Mouse (Mus musculus) left cerebral cortex, postnatal 14 days (tissue): ENCODE results near the gene Leo1. TPM values are rescaled to one million over a fixed set of nuclear protein-coding genes. Genes with fewer than 3 reads are reported as not detected.
"Not testable (repeated sequence)": the region's sequence is repeated elsewhere in the genome, so short reads cannot be mapped to it uniquely, and the experiment has no call there.

Experiments used
- DNase-seq, 2 experiments: peaks; one replicate each; pipeline ENCODE4 v3.0.0; 2021 to 2022; ENCODE audit warnings: low spot score in 2 of 2, mixed read lengths in 1 of 2
- intact Hi-C: fragments of 180-260 bp; cut with DNase I; formaldehyde crosslinking; loops from one replicate; pipeline ENCODE4 v1.15.1; 2025
- total RNA-seq, 2 experiments: library from RNA; stranded (reverse); gene quantifications; 2 replicates each; pipeline ENCODE4 v1.2.3; 2021

Leo1 gene
- total RNA-seq, 2 experiments from 2014 or later: 27.9 to 29.4 TPM

DNA sequence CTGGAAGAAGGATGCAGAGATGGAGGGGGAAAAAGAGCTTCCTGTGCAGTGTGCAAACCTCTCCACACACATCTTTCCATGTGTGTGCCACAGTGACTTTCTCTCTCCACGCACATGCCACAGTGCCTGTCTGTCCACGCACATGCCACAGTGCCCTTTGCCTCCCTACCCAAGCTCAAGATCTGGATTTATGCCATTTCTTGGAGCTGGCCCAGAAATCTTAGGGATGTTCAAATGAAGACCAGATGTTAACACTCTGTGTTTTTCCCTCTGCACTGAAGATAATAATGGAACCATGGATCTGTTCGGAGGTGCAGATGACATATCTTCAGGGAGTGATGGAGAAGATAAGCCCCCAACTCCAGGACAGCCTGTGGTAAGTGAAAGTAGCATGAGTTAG, 6.7 kb downstream of the Leo1 start:
- intact Hi-C loops: no loop called here
- no peak for DNase-seq

DNA sequence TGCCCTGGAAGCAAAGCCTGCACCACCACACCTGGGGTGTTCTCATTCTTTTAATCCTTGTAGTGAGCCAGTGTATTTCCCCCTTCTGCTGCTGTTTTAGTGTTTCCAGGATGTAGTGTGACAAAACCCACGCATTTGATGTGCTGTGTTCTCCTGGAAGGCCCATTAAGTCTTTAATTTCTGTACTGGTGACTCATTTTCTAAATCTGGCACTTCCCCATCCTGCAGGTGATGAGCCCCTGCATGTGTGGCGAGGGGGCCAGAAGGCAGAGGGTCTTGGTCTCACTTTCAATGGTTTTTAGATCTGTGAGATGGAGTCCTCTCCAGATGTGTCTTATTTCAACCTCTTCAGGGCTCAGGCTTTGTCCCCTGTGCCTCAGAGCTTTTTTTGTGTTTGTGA, 12.7 kb downstream of the Leo1 start:
- intact Hi-C loops: no loop called here
- DNase-seq: no peak

DNA sequence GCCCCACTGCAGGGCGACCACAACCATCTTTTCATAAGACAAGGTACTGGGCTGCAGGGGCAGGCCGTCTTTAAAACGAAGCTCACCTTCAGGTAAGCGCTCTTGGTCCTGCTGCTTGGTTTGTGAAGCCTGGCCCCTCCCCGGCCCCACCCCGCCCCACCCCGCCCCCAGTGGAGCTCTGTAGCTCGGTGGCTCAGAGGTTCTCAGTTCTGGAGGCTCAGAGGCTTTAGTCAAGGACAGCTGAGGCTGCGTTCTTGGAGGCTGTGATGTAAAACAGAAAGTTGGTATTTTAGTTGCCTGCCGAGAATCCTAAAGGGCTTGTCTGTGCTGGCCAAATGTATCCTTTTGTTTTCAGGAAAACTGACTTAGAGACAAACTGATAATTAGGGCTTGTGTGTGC, 14.4 kb downstream of the Leo1 start:
- intact Hi-C loops: no loop called here
- DNase-seq: no peak

- intact Hi-C loops: loop anchor here (10.0 kb wide), 1 partner anchor 122 kb away; no protein-coding TSS in a partner anchor
These were observed 21.8 kb downstream of the Leo1 start for GRCm38 (mm10) chr9:75463050-75463660.

DNA sequence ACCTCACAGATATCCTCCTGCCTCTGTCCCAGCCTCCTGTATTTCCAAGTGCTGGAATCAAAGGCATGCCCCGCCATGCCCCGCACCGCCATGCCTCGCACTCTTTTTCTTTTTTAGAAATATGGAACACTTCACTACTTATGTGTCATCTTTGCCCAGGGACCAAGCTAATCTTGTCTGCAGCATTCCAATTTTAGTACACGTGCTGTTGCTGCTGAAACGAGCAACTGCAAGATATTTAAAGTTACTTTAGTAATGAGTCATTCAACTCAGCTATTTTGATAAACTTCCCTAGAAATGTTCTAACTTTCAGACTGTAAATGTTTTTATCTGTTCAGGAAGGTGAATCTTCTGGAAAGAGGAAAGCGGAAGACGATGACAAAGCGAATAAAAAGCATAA, 24.5 kb downstream of the Leo1 start:
- intact Hi-C loops: loop anchor here (5.0 to 10.0 kb wide), 2 partner anchors 36 to 119 kb away; no protein-coding TSS in a partner anchor
- DNase-seq: peak; percentile 42 to 61

More at GRCm38 (mm10) chr9:75463050-75463660, 21.8 kb downstream of the Leo1 start:
- DNase-seq: peak in 1 of 2 experiments; percentile 28

GRCm38 (mm10) chr9:75466641-75467040, 25.3 kb downstream of the Leo1 start:
- DNase-seq: no peak
- intact Hi-C loops: loop anchor here (5.0 to 10.0 kb wide), 2 partner anchors 36 to 118 kb away; no protein-coding TSS in a partner anchor

DNA sequence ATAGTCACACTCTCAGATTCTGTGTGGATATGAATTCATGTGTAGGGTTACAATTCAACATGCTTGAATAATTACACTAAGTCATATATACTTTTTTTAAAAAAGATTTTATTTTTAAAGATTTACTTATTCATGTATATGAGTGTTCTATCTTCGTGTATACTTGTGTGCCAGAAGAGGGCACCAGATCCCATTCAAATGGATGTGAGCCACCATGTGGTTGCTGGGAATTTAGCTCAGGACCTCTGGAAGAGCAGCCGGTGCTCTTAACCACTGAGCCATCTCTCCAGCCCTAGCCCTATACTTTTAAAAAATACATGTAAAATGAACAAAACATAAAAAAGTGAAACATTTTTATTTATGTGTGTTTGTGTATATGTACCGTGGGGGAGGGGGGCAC, 26.3 kb downstream of the Leo1 start:
- intact Hi-C loops: loop anchor here (5.0 to 10.0 kb wide), 2 partner anchors 35 to 117 kb away; no protein-coding TSS in a partner anchor
- no peak for DNase-seq

DNA sequence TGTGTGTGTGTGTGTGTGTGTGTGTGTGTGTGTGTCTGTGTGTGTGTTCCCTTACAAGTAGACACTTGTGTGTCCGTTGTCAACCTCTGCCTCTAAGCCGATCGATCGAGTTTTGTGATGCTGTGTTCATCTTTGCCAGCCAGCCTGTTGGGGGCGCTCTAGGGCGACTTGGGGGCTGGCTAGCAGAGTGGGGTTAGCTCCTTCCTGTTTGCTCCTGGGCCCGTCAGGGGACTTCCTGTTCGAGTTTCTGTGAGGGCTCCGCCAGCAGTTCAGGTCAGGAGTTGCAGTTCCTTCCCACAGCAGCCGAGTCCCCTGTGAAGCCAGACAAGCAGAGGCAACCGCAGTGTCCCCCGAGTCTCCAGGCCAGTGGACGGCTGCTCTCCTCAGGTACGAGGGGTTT, 27.0 kb downstream of the Leo1 start:
- intact Hi-C loops: loop anchor here (5.0 to 10.0 kb wide), 2 partner anchors 34 to 117 kb away; no protein-coding TSS in a partner anchor
- no peak for DNase-seq

- intact Hi-C loops: no loop called here
- DNase-seq: no peak
These were observed 35.9 kb downstream of the Leo1 start for GRCm38 (mm10) chr9:75477212-75477611.

- intact Hi-C loops: no loop called here
- DNase-seq: peak in 1 of 2 experiments; percentile 50
These were observed 37.9 kb downstream of the Leo1 start for GRCm38 (mm10) chr9:75479106-75479725.

DNA sequence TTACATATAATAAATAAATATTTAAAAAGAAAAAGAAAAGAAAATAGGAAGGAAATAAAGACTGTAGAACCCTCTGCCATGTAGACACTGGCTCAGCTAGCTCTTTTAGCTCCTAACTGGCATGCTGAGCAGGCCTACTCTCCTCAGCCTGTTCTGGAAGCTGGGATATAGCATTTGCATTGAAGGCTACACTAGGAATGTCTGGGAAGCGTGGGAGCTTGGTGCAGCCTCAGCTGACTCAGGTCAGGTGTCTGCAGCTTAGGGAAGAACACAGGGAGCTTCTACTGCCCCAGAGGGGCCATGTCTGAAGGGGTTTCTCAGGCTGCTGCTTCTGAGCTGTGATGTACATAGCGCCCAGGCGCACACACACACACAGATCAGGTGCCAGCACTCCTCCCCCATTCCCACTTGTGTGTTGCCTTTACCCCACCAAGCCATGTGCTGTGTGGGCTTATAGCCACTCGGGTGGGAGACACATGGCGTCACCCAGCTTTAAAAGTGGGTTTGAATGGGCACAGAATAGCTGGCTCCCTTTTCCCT, 39.3 kb downstream of the Leo1 start:
- intact Hi-C loops: no loop called here
- no peak for DNase-seq

DNA sequence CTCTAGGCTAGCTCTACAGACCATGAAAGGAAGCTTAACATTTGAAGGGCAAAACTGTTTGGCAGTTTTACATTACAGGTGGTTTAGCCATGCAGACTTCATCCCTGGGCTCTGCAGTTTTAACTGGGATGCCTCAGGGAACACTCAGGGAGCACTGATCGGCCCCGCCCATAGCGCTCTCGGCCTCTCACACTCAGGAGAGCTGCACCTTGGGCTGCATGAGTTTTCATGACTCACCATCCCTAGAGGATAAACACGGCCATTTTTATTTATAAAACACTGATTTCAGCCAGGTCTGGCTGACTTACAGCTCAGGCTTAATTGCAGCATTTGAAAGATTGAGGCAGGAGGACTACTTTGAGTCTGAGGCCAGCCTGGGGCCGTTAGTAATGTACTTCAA, 43.9 kb downstream of the Leo1 start:
- intact Hi-C loops: no loop called here
- DNase-seq: no peak

GRCm38 (mm10) chr9:75488255-75488654, 46.9 kb downstream of the Leo1 start:
- DNase-seq, intact Hi-C loops: not testable (repeated sequence)

GRCm38 (mm10) chr9:75494407-75495005, 53.2 kb downstream of the Leo1 start:
- no peak for DNase-seq
- intact Hi-C loops: no loop called here

DNA sequence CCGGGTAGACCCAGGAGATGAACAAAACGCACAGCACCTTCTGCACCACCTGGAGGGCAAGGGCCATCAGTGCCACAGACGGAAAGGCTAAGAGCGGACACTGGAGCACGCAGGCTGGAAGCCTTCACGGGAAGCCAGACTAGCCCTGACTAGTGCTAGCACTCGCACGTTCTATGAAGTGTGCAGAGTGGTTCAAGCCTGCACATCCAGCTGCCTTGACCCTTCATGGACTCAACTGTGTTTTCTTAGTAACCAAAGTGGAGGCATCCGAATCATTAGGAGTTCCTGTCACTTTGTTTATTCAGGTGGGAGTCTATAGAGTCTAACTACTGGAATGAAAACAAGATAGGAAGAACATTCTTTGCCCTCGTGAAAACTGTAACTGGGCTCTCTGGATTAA, 54.6 kb downstream of the Leo1 start:
- intact Hi-C loops: no loop called here

DNA sequence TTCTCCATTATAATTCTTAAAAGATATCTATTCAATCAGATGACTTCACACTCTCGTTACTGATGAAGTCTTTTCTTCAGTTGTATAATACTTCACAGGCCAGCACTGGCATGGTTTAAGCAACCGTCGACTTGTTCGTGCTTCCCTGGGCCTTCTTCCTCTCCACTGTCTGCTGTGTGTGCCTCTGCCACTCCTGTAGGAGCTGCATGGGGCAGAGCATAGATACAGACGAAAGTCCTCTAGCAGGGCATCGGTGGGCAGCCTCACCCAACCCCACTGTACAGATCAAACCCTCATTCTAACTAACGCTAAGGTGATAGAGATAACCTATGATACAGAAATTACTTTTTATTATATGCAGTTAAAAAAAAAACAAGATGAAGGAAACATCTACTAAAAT, 57.2 kb downstream of the Leo1 start:
- intact Hi-C loops: no loop called here
- no peak for DNase-seq

More for the DNA sequence above, 54.6 kb downstream of the Leo1 start:
- no peak for DNase-seq

- peak in 1 of 2 experiments; percentile 35 for DNase-seq
- intact Hi-C loops: loop anchor here (5.0 kb wide), 1 partner anchor 37 kb away; no protein-coding TSS in a partner anchor
These were observed 63.0 kb downstream of the Leo1 start for GRCm38 (mm10) chr9:75504311-75504710.

GRCm38 (mm10) chr9:75511236-75511939, 70.1 kb downstream of the Leo1 start:
- intact Hi-C loops: loop anchor here (10.0 kb wide), 1 partner anchor 227 kb away; no protein-coding TSS in a partner anchor

GRCm38 (mm10) chr9:75515464-75516113, 74.3 kb downstream of the Leo1 start:
- intact Hi-C loops: loop anchor here (10.0 kb wide), 1 partner anchor 231 kb away; no protein-coding TSS in a partner anchor

More at GRCm38 (mm10) chr9:75511236-75511939, 70.1 kb downstream of the Leo1 start:
- peak in 1 of 2 experiments; percentile 41 for DNase-seq

More at GRCm38 (mm10) chr9:75515464-75516113, 74.3 kb downstream of the Leo1 start:
- DNase-seq: peak; percentile 76
